Mouse (Mus musculus) cerebellum, adult 2 months (tissue): ENCODE measurements at regions not wholly inside any gene's neighbourhood (a gene's known extent, or its start where the extent isn't known, plus 50 kb on each side); places are given as distances from the start of the nearest gene placed in this dataset.

Experiments
- CTCF ChIP-seq: fragments of 200-500 bp; IDR thresholded peaks from 2 replicates; pipeline ENCODE4 v1.5.1; 2011; ENCODE audit warnings: low read depth, mild to moderate bottlenecking, control low read depth, low read length, moderate library complexity, borderline replicate concordance; ENCODE audit not compliant: insufficient read depth
- POLR2A ChIP-seq: fragments of 200-500 bp; IDR thresholded peaks from 2 replicates; pipeline ENCODE4 v1.6.1; 2011; ENCODE audit warnings: low read length, control low read depth, borderline replicate concordance; ENCODE audit not compliant: insufficient read depth

DNA sequence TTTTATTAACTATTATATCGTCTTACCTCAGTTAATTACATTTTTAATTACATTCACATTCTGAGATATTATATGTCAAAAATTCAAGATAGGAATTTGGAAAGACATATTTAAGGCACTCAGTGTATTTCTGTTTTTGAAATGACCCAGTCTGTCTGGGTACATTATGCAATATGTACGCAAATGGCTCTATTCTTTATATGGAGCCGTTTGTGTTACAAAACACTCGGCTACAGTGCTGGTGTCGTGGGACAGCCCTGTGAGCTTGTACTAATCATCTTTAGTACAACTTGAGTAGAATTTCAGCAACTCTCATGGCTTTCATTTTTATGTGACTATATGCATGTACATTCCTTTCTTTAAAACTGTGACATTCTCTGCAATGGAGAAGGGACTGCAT, 108.0 kb downstream of the Areg start:
- no peak for TF ChIP-seq POLR2A
- no peak for TF ChIP-seq CTCF
